Mouse (Mus musculus): Measurements from ENCODE around the gene Krt82.
A peak's percentile ranks its signal among the peaks of the same experiment; 100 is the strongest.

The Krt82 gene

GRCm38 (mm10) chr15:101550567-101550966, at the start of gene Krt82:
TSS of gene Krt82 (minus strand) at chr15:101550667.
- DNase-seq (ENCODE audit: low spot score): no peak

GRCm38 (mm10) chr15:101599123-101599522, 48.7 kb upstream of the Krt82 start:
- DNase-seq (ENCODE audit: low spot score): no peak

- DNase-seq (ENCODE audit: low spot score): no peak
Measured at GRCm38 (mm10) chr15:101588216-101588615, 37.7 kb upstream of the Krt82 start.

GRCm38 (mm10) chr15:101584456-101584855, 34.0 kb upstream of the Krt82 start:
- no peak for DNase-seq (ENCODE audit: low spot score)

- DNase-seq (ENCODE audit: low spot score): no peak
Measured at GRCm38 (mm10) chr15:101583211-101583965, 32.9 kb upstream of the Krt82 start.

- DNase-seq (ENCODE audit: low spot score): no peak
Measured at GRCm38 (mm10) chr15:101581701-101582100, 31.2 kb upstream of the Krt82 start.

- no peak for DNase-seq (ENCODE audit: low spot score)
Measured at GRCm38 (mm10) chr15:101575506-101575905, 25.0 kb upstream of the Krt82 start.

- no peak for DNase-seq (ENCODE audit: low spot score)
Measured at GRCm38 (mm10) chr15:101573796-101574345, 23.4 kb upstream of the Krt82 start, which contains the start of gene Krt75. TSS of gene Krt75 (minus strand) at chr15:101573904.

- no peak for DNase-seq (ENCODE audit: low spot score)
Measured at GRCm38 (mm10) chr15:101567780-101568179, 17.3 kb upstream of the Krt82 start.

- no peak for DNase-seq (ENCODE audit: low spot score)
Measured at GRCm38 (mm10) chr15:101562850-101563249, 12.4 kb upstream of the Krt82 start, which contains the start of gene Krt90. TSS of gene Krt90 (minus strand) at chr15:101562950.

- no peak for DNase-seq (ENCODE audit: low spot score)
Measured at GRCm38 (mm10) chr15:101558034-101558646, 7.7 kb upstream of the Krt82 start.

GRCm38 (mm10) chr15:101553169-101553568, 2.7 kb upstream of the Krt82 start:
- DNase-seq (ENCODE audit: low spot score): no peak

GRCm38 (mm10) chr15:101552188-101552587, 1.7 kb upstream of the Krt82 start:
- no peak for DNase-seq (ENCODE audit: low spot score)

- DNase-seq (ENCODE audit: low spot score): no peak
Measured at GRCm38 (mm10) chr15:101544478-101544877, 6.0 kb downstream of the Krt82 start.

GRCm38 (mm10) chr15:101542543-101542942, 7.9 kb downstream of the Krt82 start:
- DNase-seq (ENCODE audit: low spot score): no peak

- DNase-seq (ENCODE audit: low spot score): no peak
Measured at GRCm38 (mm10) chr15:101538580-101538900, 11.9 kb downstream of the Krt82 start.

- DNase-seq (ENCODE audit: low spot score): no peak
Measured at GRCm38 (mm10) chr15:101537864-101538579, 12.4 kb downstream of the Krt82 start.

GRCm38 (mm10) chr15:101536054-101536850, 14.2 kb downstream of the Krt82 start:
- DNase-seq (ENCODE audit: low spot score): no peak

- DNase-seq (ENCODE audit: low spot score): no peak
Measured at GRCm38 (mm10) chr15:101532720-101533119, 17.7 kb downstream of the Krt82 start, which contains the start of gene Krt84. TSS of gene Krt84 (minus strand) at chr15:101532820.

GRCm38 (mm10) chr15:101522556-101523232, 27.8 kb downstream of the Krt82 start:
- no peak for DNase-seq (ENCODE audit: low spot score)

GRCm38 (mm10) chr15:101519792-101520191, 30.7 kb downstream of the Krt82 start:
- peak; percentile 88 for DNase-seq (ENCODE audit: low spot score)

Data from adipocyte (in vitro differentiated cells).